Mouse (Mus musculus): ENCODE data around the gene BC005624. TPM values are rescaled to one million over a fixed set of nuclear protein-coding genes. Genes with fewer than 3 reads are reported as not detected.

BC005624 gene
- polyA plus RNA-seq, 1 experiment = 27.3 TPM

- Histone ChIP-seq H3K4me3 (ENCODE audit: insufficient read depth, low read depth, low read length) (no peak overlapping the region), H3K27ac (ENCODE audit: insufficient read depth, low read depth, low read length) (no peak overlapping the region), H3K27me3 (replicated peaks; ENCODE audit: control insufficient read depth, insufficient read depth, low read length) (no peaks in the 10 kb centered on the region), H3K4me1 (ENCODE audit: control insufficient read depth, insufficient read depth, low read length) (no peaks in the 10 kb centered on the region), H3K36me3 (ENCODE audit: control insufficient read depth, insufficient read depth, low read length) (no peaks in the 10 kb centered on the region)
- no peak for DNase-seq
- 69% methylated on average over 3 of the region's 3 CpGs for WGBS
- no peak for TF ChIP-seq CTCF (conservative IDR thresholded peaks at IDR 0.05; ENCODE audit: insufficient read depth, insufficient read length, low read depth, low read length)
- TF ChIP-seq POLR2A (IDR thresholded peaks at IDR 0.05; ENCODE audit: low read depth, low read length) = no peak
Measured at GRCm38 (mm10) chr2:30923099-30923498, 58.9 kb downstream of the BC005624 start.

Other genes starting within 250 kb of the BC005624 start
- 1.7 and 4.1 TPM in 2 replicates for gene 1700001O22Rik, start 178.5 kb downstream of the BC005624 start, polyA plus RNA-seq (2012; rRNA removed)
- 26.4 and 27.3 TPM in 2 replicates for gene Ntmt1, start 174.4 kb downstream of the BC005624 start, polyA plus RNA-seq (2012; rRNA removed)
- 24.5 and 35.2 TPM in 2 replicates for gene Asb6, start 151.9 kb downstream of the BC005624 start, polyA plus RNA-seq (2012; rRNA removed)
- gene Prrx2, start 147.2 kb downstream of the BC005624 start, polyA plus RNA-seq (2012; rRNA removed) = 4.7 and 6.7 TPM in 2 replicates
- 36.3 and 45.2 TPM in 2 replicates for gene Ptges, start 52.3 kb downstream of the BC005624 start, polyA plus RNA-seq (2012; rRNA removed)
- 22.4 and 22.7 TPM in 2 replicates for gene Tor1b, start 29.2 kb downstream of the BC005624 start, polyA plus RNA-seq (2012; rRNA removed)
- 40.8 and 45.0 TPM in 2 replicates for gene Tor1a, start 14.3 kb downstream of the BC005624 start, polyA plus RNA-seq (2012; rRNA removed)
- gene Usp20, start 78 bp upstream of the BC005624 start, polyA plus RNA-seq (2012; rRNA removed) = 40.0 and 43.9 TPM in 2 replicates
- 21.1 and 23.9 TPM in 2 replicates for gene Fnbp1, start 159.8 kb upstream of the BC005624 start, polyA plus RNA-seq (2012; rRNA removed)
- gene Gpr107, start 170.1 kb upstream of the BC005624 start, polyA plus RNA-seq (2012; rRNA removed) = 22.2 and 22.8 TPM in 2 replicates